Mouse (Mus musculus) stomach, postnatal 0 days (tissue): ENCODE measurements around the gene Gmnn. TPM values are rescaled to one million over a fixed set of nuclear protein-coding genes. Genes with fewer than 3 reads are reported as not detected.
A peak's percentile ranks its signal among the peaks of the same experiment; 100 is the strongest.

Source experiments
- ATAC-seq: fragments of 200-750 bp; cut with Nextera tagmentation; 2 replicates; pipeline ENCODE4 v1.8.0; 2017; ENCODE audit not compliant: low FRiP score, low TSS enrichment
- DNase-seq: peaks from one replicate; pipeline ENCODE4 v3.0.0-alpha.2; 2016; ENCODE audit warnings: low spot score
- H3K27ac ChIP-seq: fragments of 300-500 bp; sonication (generic); replicated peaks from 2 replicates; pipeline ENCODE4 v1.5.1; 2014; ENCODE audit warnings: mild to moderate bottlenecking, control low read depth
- H3K27me3 ChIP-seq: fragments of 300-500 bp; sonication (generic); 2 replicates; pipeline ENCODE4 v1.6.1; 2014; ENCODE audit warnings: low read length; ENCODE audit not compliant: control insufficient read depth, insufficient read depth
- H3K36me3 ChIP-seq: fragments of 300-500 bp; sonication (generic); 2 replicates; pipeline ENCODE4 v1.6.1; 2014; ENCODE audit warnings: low read length, mixed read lengths; ENCODE audit not compliant: control insufficient read depth, insufficient read depth
- H3K4me1 ChIP-seq: fragments of 300-500 bp; sonication (generic); replicated peaks from 2 replicates; pipeline ENCODE4 v1.6.1; 2014; ENCODE audit warnings: antibody characterized with exemption; ENCODE audit not compliant: control insufficient read depth, insufficient read depth
- H3K4me2 ChIP-seq: fragments of 300-500 bp; sonication (generic); replicated peaks from 2 replicates; pipeline ENCODE4 v1.6.1; 2014; ENCODE audit warnings: low read depth, mild to moderate bottlenecking, control low read depth, moderate library complexity
- H3K4me3 ChIP-seq: fragments of 300-500 bp; sonication (generic); 2 replicates; pipeline ENCODE4 v1.5.1; 2014; ENCODE audit warnings: low read depth, low read length, control low read depth
- H3K9ac ChIP-seq: fragments of 300-500 bp; sonication (generic); 2 replicates; pipeline ENCODE4 v1.6.1; 2014; ENCODE audit warnings: mild to moderate bottlenecking, low read length, control low read depth, mixed read lengths
- H3K9me3 ChIP-seq: fragments of 300-500 bp; sonication (generic); 2 replicates; pipeline ENCODE4 v1.6.1; 2016; ENCODE audit warnings: low read length; ENCODE audit not compliant: control insufficient read depth
- CTCF ChIP-seq: IDR thresholded peaks from 2 replicates; pipeline ENCODE4 v1.5.1; 2016; ENCODE audit warnings: antibody characterized with exemption, low read depth, mild to moderate bottlenecking, moderate library complexity
- EP300 ChIP-seq: optimal IDR thresholded peaks from 2 replicates; pipeline ENCODE3; 2016; ENCODE audit warnings: antibody characterized with exemption
- WGBS: fragments of 180-500 bp; shearing (Covaris S2); extraction: QIAGEN DNeasy Blood & Tissue Kit; methylation state at CpG from one replicate; pipeline ENCODE4 v1.1.7; 2014; 5-methylcytosine and 5-hydroxymethylcytosine counted together
- polyA plus RNA-seq: library from polyadenylated mRNA; unstranded; fragments of >200 nt; fragmentation: Nextera tagmentation; extraction: Ambion mirVana; gene quantifications from 2 replicates; pipeline ENCODE4 v1.2.1, GENCODE M21; 2015

Gmnn gene
- polyA plus RNA-seq, 1 experiment from 2014 or later = 43.3 TPM

- DNase-seq (no peak), ATAC-seq (no peak)
- WGBS = 64% methylated on average over 5 of the region's 5 CpGs
- no peak overlapping the region for H3K4me2 ChIP-seq
- no peaks in the 10 kb centered on the region for H3K9me3 ChIP-seq
- no peaks in the 10 kb centered on the region for H3K27me3 ChIP-seq
- H3K9ac ChIP-seq = no peak overlapping the region
- no peak overlapping the region for H3K27ac ChIP-seq
- TF ChIP-seq CTCF = no peak
- TF ChIP-seq EP300 = no peak
- H3K4me3 ChIP-seq = no peak overlapping the region
- no peaks in the 10 kb centered on the region for H3K36me3 ChIP-seq
- no peaks in the 10 kb centered on the region for H3K4me1 ChIP-seq
Measured at GRCm38 (mm10) chr13:24715601-24716000, 46.1 kb downstream of the Gmnn start.

DNA sequence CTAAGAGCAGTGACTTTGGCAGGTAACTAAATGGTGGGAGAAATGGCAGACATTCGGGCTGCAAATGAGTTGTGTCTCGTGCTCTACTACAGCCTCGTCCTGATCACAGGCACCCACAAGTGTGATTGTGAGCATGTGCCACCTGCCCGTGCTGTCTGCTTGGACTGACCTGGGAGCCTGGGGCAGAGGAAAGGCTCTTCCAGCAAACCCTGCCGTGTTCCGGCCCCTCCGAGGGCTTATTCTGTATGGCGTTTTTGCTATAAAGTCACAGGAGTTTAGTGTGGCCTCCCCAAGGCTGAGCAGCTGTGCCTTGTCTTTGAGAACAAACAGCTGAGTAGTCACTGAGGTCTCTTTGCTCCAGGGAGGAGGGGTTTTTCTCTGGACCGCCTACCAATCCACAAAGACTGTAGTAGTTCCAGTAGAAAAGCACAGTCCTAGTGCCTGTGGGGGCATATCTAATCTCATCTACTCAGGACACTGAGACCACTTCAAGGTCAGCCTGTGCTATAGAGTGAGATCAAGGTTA, 47.3 kb downstream of the Gmnn start:
- H3K9me3 ChIP-seq = no peaks in the 10 kb centered on the region
- ATAC-seq = no peak
- H3K36me3 ChIP-seq = no peaks in the 10 kb centered on the region
- H3K9ac ChIP-seq = no peak overlapping the region
- H3K4me3 ChIP-seq = no peak overlapping the region
- no peak for DNase-seq
- TF ChIP-seq CTCF (no peak), EP300 (no peak)
- H3K4me1 ChIP-seq = no peaks in the 10 kb centered on the region
- H3K27me3 ChIP-seq = no peaks in the 10 kb centered on the region
- WGBS = 51% methylated on average over 9 of the region's 9 CpGs
- H3K27ac ChIP-seq = no peak overlapping the region
- no peak overlapping the region for H3K4me2 ChIP-seq

DNA sequence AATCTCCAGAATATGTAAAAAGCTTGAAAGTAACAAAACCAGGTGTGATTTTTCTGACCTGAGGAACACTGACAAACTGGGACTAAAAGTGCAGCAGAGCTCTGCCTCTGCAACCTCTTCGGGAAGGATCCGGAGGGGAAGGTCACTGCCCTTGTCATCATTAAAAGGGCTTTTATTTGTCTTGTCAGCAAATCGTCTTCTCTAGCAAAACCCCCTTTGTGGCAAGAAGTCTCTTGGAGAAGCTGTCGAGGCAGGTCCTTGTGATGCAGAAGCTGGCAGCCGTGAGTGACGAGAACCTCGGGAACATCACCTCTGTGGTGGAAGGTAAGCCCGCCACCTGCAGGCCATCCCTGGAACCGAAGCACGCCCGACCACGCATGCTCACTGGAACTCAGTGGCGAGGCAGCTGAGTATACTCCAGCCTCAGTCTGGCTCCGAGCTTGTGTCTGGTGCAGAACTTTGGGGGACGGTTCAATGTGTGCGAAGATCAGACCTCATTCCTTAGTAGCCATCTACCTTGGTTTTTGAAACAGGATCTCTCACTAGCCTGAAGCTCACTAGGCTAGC, 48.2 kb downstream of the Gmnn start:
- 5% methylated on average over 16 of the region's 16 CpGs for WGBS
- H3K27ac ChIP-seq = no peak overlapping the region
- H3K4me1 ChIP-seq = no peaks in the 10 kb centered on the region
- peak overlapping the region; percentile 28 for H3K4me2 ChIP-seq
- H3K36me3 ChIP-seq = no peaks in the 10 kb centered on the region
- no peak overlapping the region for H3K9ac ChIP-seq
- H3K9me3 ChIP-seq = no peaks in the 10 kb centered on the region
- DNase-seq = peak; percentile 91
- H3K27me3 ChIP-seq = no peaks in the 10 kb centered on the region
- no peak overlapping the region for H3K4me3 ChIP-seq
- no peak for TF ChIP-seq EP300
- TF ChIP-seq CTCF = peak; percentile 95
- peak; percentile 83 for ATAC-seq

DNA sequence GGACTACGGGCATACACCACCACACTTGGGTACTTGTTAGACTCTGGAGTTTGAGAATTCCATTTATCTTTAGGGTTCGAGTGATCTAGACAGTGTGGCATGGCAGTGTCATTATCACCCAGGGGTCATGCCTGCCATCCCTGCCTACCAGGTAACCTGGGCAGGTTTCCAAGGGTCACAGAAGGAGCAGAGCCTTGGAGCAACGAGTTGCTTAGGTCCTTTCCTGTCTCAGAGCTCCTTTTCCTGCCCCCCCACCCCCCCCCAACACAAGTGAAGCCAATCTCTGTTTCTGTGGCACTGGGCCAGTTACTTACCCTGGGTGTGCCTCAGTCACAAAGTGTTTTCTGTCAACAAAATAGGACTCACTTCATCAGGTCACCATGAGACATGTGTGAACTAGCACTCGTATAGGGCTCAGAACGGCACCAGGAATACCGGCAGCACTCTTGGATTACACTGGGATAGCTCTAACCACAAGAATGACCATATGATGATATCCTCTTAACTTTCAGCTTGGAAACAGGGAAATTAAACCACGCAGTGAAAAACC, 49.1 kb downstream of the Gmnn start:
- ATAC-seq = no peak
- Histone ChIP-seq H3K27me3 (no peaks in the 10 kb centered on the region), H3K36me3 (no peaks in the 10 kb centered on the region), H3K4me1 (no peaks in the 10 kb centered on the region), H3K4me2 (no peak overlapping the region), H3K9me3 (no peaks in the 10 kb centered on the region), H3K4me3 (no peak overlapping the region), H3K9ac (no peak overlapping the region), H3K27ac (no peak overlapping the region; the same call in 1 of the 2 replicates)
- 55% methylated on average over 7 of the region's 7 CpGs for WGBS
- TF ChIP-seq EP300 (no peak), CTCF (no peak)
- DNase-seq = peak; percentile 23

- no peaks in the 10 kb centered on the region for H3K27me3 ChIP-seq
- H3K4me1 ChIP-seq = no peaks in the 10 kb centered on the region
- peak overlapping the region; percentile 31 for H3K27ac ChIP-seq
- no peak for DNase-seq
- no peaks in the 10 kb centered on the region for H3K9me3 ChIP-seq
- H3K4me3 ChIP-seq = no peak overlapping the region
- no peak for TF ChIP-seq EP300
- H3K9ac ChIP-seq = no peak overlapping the region
- WGBS = 59% methylated on average over 7 of the region's 7 CpGs
- H3K36me3 ChIP-seq = no peaks in the 10 kb centered on the region
- no peak overlapping the region for H3K4me2 ChIP-seq
- ATAC-seq = no peak
Measured at GRCm38 (mm10) chr13:24710968-24711367, 50.8 kb downstream of the Gmnn start.

- Histone ChIP-seq H3K9me3 (no peaks in the 10 kb centered on the region), H3K4me2 (no peak overlapping the region), H3K9ac (no peak overlapping the region), H3K27me3 (no peaks in the 10 kb centered on the region), H3K4me1 (no peaks in the 10 kb centered on the region), H3K4me3 (no peak overlapping the region), H3K36me3 (no peaks in the 10 kb centered on the region), H3K27ac (no peak overlapping the region)
- TF ChIP-seq EP300 = no peak
- TF ChIP-seq CTCF = no peak
- ATAC-seq = peak; percentile 64
- 65% methylated on average over 12 of the region's 12 CpGs for WGBS
- peak; percentile 47 for DNase-seq
Measured at GRCm38 (mm10) chr13:24709656-24710396, 51.9 kb downstream of the Gmnn start.
